Mouse (Mus musculus): ENCODE measurements at regions not wholly inside any gene's neighbourhood (a gene's known extent, or its start where the extent isn't known, plus 50 kb on each side); places are given as distances from the start of the nearest gene placed in this dataset.

DNA sequence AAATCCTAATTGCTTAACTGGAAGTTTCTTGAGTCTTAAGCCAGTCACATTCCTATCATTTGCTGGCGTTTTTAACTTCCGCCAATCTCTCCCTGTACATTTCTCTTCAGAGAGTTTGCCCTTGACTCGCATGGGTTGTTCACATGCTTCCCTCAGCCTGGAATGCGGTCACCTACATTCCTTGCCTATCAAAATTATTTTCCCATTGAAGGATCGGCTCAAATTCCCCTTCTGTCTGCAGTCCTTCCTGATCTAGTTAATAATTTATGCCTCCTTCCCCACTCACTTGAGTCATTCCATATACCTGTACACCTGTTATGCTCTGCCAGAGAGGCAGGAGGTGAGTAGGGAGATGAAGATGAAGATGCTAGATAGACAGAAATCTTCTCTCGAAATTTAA is 268.9 kb downstream of the Fam49a start:
- TF ChIP-seq CTCF (IDR thresholded peaks at IDR 0.05; ENCODE audit: low read depth) (no peak), EP300 (IDR thresholded peaks at IDR 0.05; ENCODE audit: low read depth) (no peak)

Measured in liver, postnatal 0 days (tissue).